Mouse (Mus musculus): ENCODE measurements at regions not wholly inside any gene's neighbourhood (a gene's known extent, or its start where the extent isn't known, plus 50 kb on each side); places are given as distances from the start of the nearest gene placed in this dataset.

- 91% methylated on average over 5 of the region's 5 CpGs for WGBS
- Histone ChIP-seq H3K4me2 (ENCODE audit: low read length) (no peak overlapping the region), H3K27ac (ENCODE audit: low read depth, low read length) (no peak overlapping the region)
Observed at GRCm38 (mm10) chr1:23568106-23568505, 170.5 kb upstream of the Ogfrl1 start.

GRCm38 (mm10) chr1:23574461-23574860 lies 176.9 kb upstream of the Ogfrl1 start:
- Histone ChIP-seq H3K9ac (ENCODE audit: low read length) (no peak overlapping the region), H3K36me3 (ENCODE audit: control insufficient read depth, insufficient read depth, low read length) (no peaks in the 10 kb centered on the region), H3K27ac (ENCODE audit: low read depth, low read length) (no peak overlapping the region), H3K4me3 (ENCODE audit: low read depth, low read length) (no peak overlapping the region), H3K9me3 (replicated peaks; ENCODE audit: control insufficient read depth, low read length) (no peaks in the 10 kb centered on the region), H3K4me2 (ENCODE audit: low read length) (peak overlapping the region; percentile 14; the same call in 1 of the 2 replicates), H3K27me3 (replicated peaks; ENCODE audit: control insufficient read depth, insufficient read depth, low read length) (no peaks in the 10 kb centered on the region), H3K4me1 (ENCODE audit: control insufficient read depth, insufficient read depth, low read length) (no peaks in the 10 kb centered on the region; the same call in 1 of the 2 replicates)
- DNase-seq (ENCODE audit: low spot score) (peak; percentile 29), ATAC-seq (peak; percentile 61; the same call in 1 of the 2 replicates)
- WGBS = 23% methylated on average over 7 of the region's 7 CpGs

More at GRCm38 (mm10) chr1:23568106-23568505, 170.5 kb upstream of the Ogfrl1 start:
- Histone ChIP-seq H3K27me3 (replicated peaks; ENCODE audit: control insufficient read depth, insufficient read depth, low read length) (no peaks in the 10 kb centered on the region), H3K9ac (ENCODE audit: low read length) (no peak overlapping the region), H3K4me3 (ENCODE audit: low read depth, low read length) (no peak overlapping the region), H3K4me1 (ENCODE audit: control insufficient read depth, insufficient read depth, low read length) (no peaks in the 10 kb centered on the region), H3K9me3 (replicated peaks; ENCODE audit: control insufficient read depth, low read length) (no peaks in the 10 kb centered on the region), H3K36me3 (ENCODE audit: control insufficient read depth, insufficient read depth, low read length) (no peaks in the 10 kb centered on the region)
- ATAC-seq = no peak
- no peak for DNase-seq (ENCODE audit: low spot score)

- no peaks in the 10 kb centered on the region for H3K27me3 ChIP-seq (replicated peaks; ENCODE audit: control insufficient read depth, insufficient read depth, low read length)
- H3K36me3 ChIP-seq (ENCODE audit: control insufficient read depth, insufficient read depth, low read length) = no peaks in the 10 kb centered on the region
- no peak overlapping the region for H3K9ac ChIP-seq (ENCODE audit: low read length)
- H3K4me2 ChIP-seq (ENCODE audit: low read length) = no peak overlapping the region
- no peak overlapping the region for H3K4me3 ChIP-seq (ENCODE audit: low read depth, low read length)
- no peaks in the 10 kb centered on the region for H3K9me3 ChIP-seq (replicated peaks; ENCODE audit: control insufficient read depth, low read length)
- H3K4me1 ChIP-seq (ENCODE audit: control insufficient read depth, insufficient read depth, low read length) = no peaks in the 10 kb centered on the region; the same call in 1 of the 2 replicates
- no peak overlapping the region for H3K27ac ChIP-seq (ENCODE audit: low read depth, low read length)
- peak; percentile 74 for ATAC-seq
- DNase-seq (ENCODE audit: low spot score) = peak; percentile 73
Observed at GRCm38 (mm10) chr1:23575005-23575404, 177.4 kb upstream of the Ogfrl1 start.

- Histone ChIP-seq H3K36me3 (ENCODE audit: control insufficient read depth, insufficient read depth, low read length) (no peaks in the 10 kb centered on the region), H3K4me3 (ENCODE audit: low read depth, low read length) (no peak overlapping the region), H3K9me3 (replicated peaks; ENCODE audit: control insufficient read depth, low read length) (no peaks in the 10 kb centered on the region), H3K4me2 (ENCODE audit: low read length) (no peak overlapping the region), H3K4me1 (ENCODE audit: control insufficient read depth, insufficient read depth, low read length) (no peaks in the 10 kb centered on the region; the same call in 1 of the 2 replicates), H3K9ac (ENCODE audit: low read length) (no peak overlapping the region), H3K27me3 (replicated peaks; ENCODE audit: control insufficient read depth, insufficient read depth, low read length) (no peaks in the 10 kb centered on the region), H3K27ac (ENCODE audit: low read depth, low read length) (no peak overlapping the region)
- 72% methylated on average over 2 of the region's 2 CpGs for WGBS
- no peak; the same call in 1 of the 2 replicates for ATAC-seq
- DNase-seq (ENCODE audit: low spot score) = no peak
Observed at GRCm38 (mm10) chr1:23575515-23575914, 177.9 kb upstream of the Ogfrl1 start.

DNA sequence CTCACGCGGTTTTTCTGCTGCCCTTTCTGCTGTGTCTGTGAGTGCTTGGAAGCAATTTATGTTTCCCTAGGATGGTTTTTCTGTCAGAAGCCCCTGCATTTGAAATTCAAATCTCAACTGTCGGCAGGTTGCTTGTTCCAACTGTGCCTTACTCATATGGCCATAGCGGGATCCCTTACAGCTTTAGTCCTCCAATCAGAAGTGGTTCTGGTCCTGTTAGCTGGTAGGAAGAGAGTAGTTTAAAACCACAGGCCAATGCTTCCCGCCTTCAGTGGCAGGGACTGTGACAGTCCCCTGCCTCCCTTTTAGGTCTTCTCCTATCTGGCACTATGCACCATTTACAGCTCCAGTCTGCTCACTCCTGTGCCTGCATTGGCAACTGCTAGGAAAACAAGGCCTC lies 178.6 kb upstream of the Ogfrl1 start:
- Histone ChIP-seq H3K9ac (ENCODE audit: low read length) (no peak overlapping the region), H3K36me3 (ENCODE audit: control insufficient read depth, insufficient read depth, low read length) (no peaks in the 10 kb centered on the region), H3K9me3 (replicated peaks; ENCODE audit: control insufficient read depth, low read length) (no peaks in the 10 kb centered on the region), H3K27ac (ENCODE audit: low read depth, low read length) (no peak overlapping the region), H3K4me1 (ENCODE audit: control insufficient read depth, insufficient read depth, low read length) (no peaks in the 10 kb centered on the region; the same call in 1 of the 2 replicates), H3K27me3 (replicated peaks; ENCODE audit: control insufficient read depth, insufficient read depth, low read length) (no peaks in the 10 kb centered on the region), H3K4me2 (ENCODE audit: low read length) (no peak overlapping the region), H3K4me3 (ENCODE audit: low read depth, low read length) (no peak overlapping the region)
- DNase-seq (ENCODE audit: low spot score) (peak; percentile 25), ATAC-seq (peak; percentile 50; the same call in 1 of the 2 replicates)
- 52% methylated on average over 5 of the region's 5 CpGs for WGBS

GRCm38 (mm10) chr1:23589414-23589942 lies 172.1 kb upstream of the B3gat2 start:
- Histone ChIP-seq H3K4me1 (ENCODE audit: control insufficient read depth, insufficient read depth, low read length) (no peaks in the 10 kb centered on the region), H3K9ac (ENCODE audit: low read length) (no peak overlapping the region), H3K4me2 (ENCODE audit: low read length) (no peak overlapping the region), H3K4me3 (ENCODE audit: low read depth, low read length) (no peak overlapping the region), H3K36me3 (ENCODE audit: control insufficient read depth, insufficient read depth, low read length) (no peaks in the 10 kb centered on the region), H3K27me3 (replicated peaks; ENCODE audit: control insufficient read depth, insufficient read depth, low read length) (no peaks in the 10 kb centered on the region), H3K9me3 (replicated peaks; ENCODE audit: control insufficient read depth, low read length) (no peaks in the 10 kb centered on the region), H3K27ac (ENCODE audit: low read depth, low read length) (no peak overlapping the region)
- 86% methylated on average over 6 of the region's 6 CpGs for WGBS
- DNase-seq (ENCODE audit: low spot score) = peak; percentile 10
- ATAC-seq = no peak

DNA sequence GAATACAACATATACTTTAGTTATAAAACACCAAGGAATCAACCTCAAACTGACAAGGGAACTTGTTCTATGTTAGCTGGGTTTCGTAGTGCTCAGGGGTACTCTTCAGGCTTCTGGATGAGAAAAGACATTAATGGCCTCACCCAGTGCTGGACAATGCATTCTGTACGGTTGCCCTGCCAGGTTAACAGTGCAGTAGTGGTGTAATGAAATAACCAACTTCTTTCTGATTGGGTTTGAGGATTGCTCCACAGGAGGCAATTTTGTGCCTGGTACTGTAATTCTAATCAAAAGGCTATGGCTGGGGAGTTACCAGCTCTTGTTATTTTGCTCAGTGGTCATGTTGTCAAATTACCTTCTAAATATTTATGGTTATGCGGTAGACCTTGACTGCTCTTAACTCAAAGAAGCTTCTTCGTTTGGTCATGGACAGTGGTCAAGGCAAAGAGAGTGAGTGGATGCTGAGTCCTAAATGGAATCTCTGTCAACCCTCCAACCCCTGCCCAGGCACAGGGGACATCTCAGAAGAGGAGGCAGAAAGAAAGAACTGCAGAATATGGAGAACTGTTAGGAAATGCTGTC lies 158.8 kb upstream of the B3gat2 start:
- 87% methylated on average over 4 of the region's 4 CpGs for WGBS
- H3K36me3 ChIP-seq (ENCODE audit: control insufficient read depth, insufficient read depth, low read length) = no peaks in the 10 kb centered on the region
- no peaks in the 10 kb centered on the region for H3K4me1 ChIP-seq (ENCODE audit: control insufficient read depth, insufficient read depth, low read length)
- ATAC-seq (no peak), DNase-seq (ENCODE audit: low spot score) (no peak)
- no peaks in the 10 kb centered on the region for H3K27me3 ChIP-seq (replicated peaks; ENCODE audit: control insufficient read depth, insufficient read depth, low read length)
- no peak overlapping the region for H3K27ac ChIP-seq (ENCODE audit: low read depth, low read length)
- H3K9ac ChIP-seq (ENCODE audit: low read length) = no peak overlapping the region
- no peak overlapping the region for H3K4me3 ChIP-seq (ENCODE audit: low read depth, low read length)
- H3K4me2 ChIP-seq (ENCODE audit: low read length) = no peak overlapping the region
- H3K9me3 ChIP-seq (replicated peaks; ENCODE audit: control insufficient read depth, low read length) = no peaks in the 10 kb centered on the region

- ATAC-seq (no peak; the same call in 1 of the 2 replicates), DNase-seq (ENCODE audit: low spot score) (no peak)
- no peaks in the 10 kb centered on the region for H3K9me3 ChIP-seq (replicated peaks; ENCODE audit: control insufficient read depth, low read length)
- no peaks in the 10 kb centered on the region for H3K36me3 ChIP-seq (ENCODE audit: control insufficient read depth, insufficient read depth, low read length)
- no peaks in the 10 kb centered on the region for H3K27me3 ChIP-seq (replicated peaks; ENCODE audit: control insufficient read depth, insufficient read depth, low read length)
- no peak overlapping the region for H3K4me2 ChIP-seq (ENCODE audit: low read length)
- no peak overlapping the region for H3K4me3 ChIP-seq (ENCODE audit: low read depth, low read length)
- no peak overlapping the region for H3K27ac ChIP-seq (ENCODE audit: low read depth, low read length)
- 49% methylated on average over 4 of the region's 4 CpGs for WGBS
- H3K4me1 ChIP-seq (ENCODE audit: control insufficient read depth, insufficient read depth, low read length) = no peaks in the 10 kb centered on the region
- H3K9ac ChIP-seq (ENCODE audit: low read length) = no peak overlapping the region
Observed at GRCm38 (mm10) chr1:23629366-23629765, 132.2 kb upstream of the B3gat2 start.

GRCm38 (mm10) chr1:23645093-23645492 lies 116.5 kb upstream of the B3gat2 start:
- peaks cover 4% of the 10 kb centered on the region; the same call in 1 of the 2 replicates for H3K4me1 ChIP-seq (ENCODE audit: control insufficient read depth, insufficient read depth, low read length)
- DNase-seq (ENCODE audit: low spot score) = no peak
- no peaks in the 10 kb centered on the region for H3K27me3 ChIP-seq (replicated peaks; ENCODE audit: control insufficient read depth, insufficient read depth, low read length)
- H3K27ac ChIP-seq (ENCODE audit: low read depth, low read length) = no peak overlapping the region
- 93% methylated on average over 2 of the region's 2 CpGs for WGBS
- no peak for ATAC-seq
- no peaks in the 10 kb centered on the region for H3K9me3 ChIP-seq (replicated peaks; ENCODE audit: control insufficient read depth, low read length)
- no peak overlapping the region for H3K4me2 ChIP-seq (ENCODE audit: low read length)
- H3K9ac ChIP-seq (ENCODE audit: low read length) = no peak overlapping the region
- H3K4me3 ChIP-seq (ENCODE audit: low read depth, low read length) = no peak overlapping the region
- H3K36me3 ChIP-seq (ENCODE audit: control insufficient read depth, insufficient read depth, low read length) = no peaks in the 10 kb centered on the region

Measured in forebrain, embryonic 14.5 days (tissue).